Mouse (Mus musculus): ENCODE measurements around the gene Sec16a. TPM values are rescaled to one million over a fixed set of nuclear protein-coding genes. Genes with fewer than 3 reads are reported as not detected.
A peak's percentile ranks its signal among the peaks of the same experiment; 100 is the strongest.

Gene Sec16a
- total RNA-seq (2021) (10 to 100 TPM; 46.4 to 70.8 TPM), polyA plus RNA-seq (2012; rRNA removed) (70.1 and 84.9 TPM in 2 replicates)
- long read RNA-seq, full-length matches to known transcripts = 1 of 3 reads
- long read RNA-seq, partial matches to known transcripts = 2 of 3 reads
- long read RNA-seq, other reads (novel, unspliced or antisense) = 0 of 3 reads

GRCm38 (mm10) chr2:26444946-26445665 lies at the start of gene Sec16a:
Gene Sec16a (minus strand): TSS chr2:26445216.
- peak; percentile 100 for DNase-seq

- DNase-seq = peak; percentile 77
Observed at GRCm38 (mm10) chr2:26494396-26494795, 49.4 kb upstream of the Sec16a start.

GRCm38 (mm10) chr2:26493021-26493781 lies 48.2 kb upstream of the Sec16a start:
- DNase-seq = peak; percentile 46

- DNase-seq = peak; percentile 41
Observed at GRCm38 (mm10) chr2:26490760-26491301, 45.8 kb upstream of the Sec16a start.

- no peak for DNase-seq
Observed at GRCm38 (mm10) chr2:26488535-26489135, 43.6 kb upstream of the Sec16a start.

- no peak for DNase-seq
Observed at GRCm38 (mm10) chr2:26487322-26488021, 42.5 kb upstream of the Sec16a start.

GRCm38 (mm10) chr2:26486835-26487321 lies 41.9 kb upstream of the Sec16a start:
- DNase-seq = no peak

- DNase-seq = no peak
Observed at GRCm38 (mm10) chr2:26486264-26486810, 41.3 kb upstream of the Sec16a start.

GRCm38 (mm10) chr2:26485710-26486109 lies 40.7 kb upstream of the Sec16a start:
- DNase-seq = no peak

GRCm38 (mm10) chr2:26485278-26485677 lies 40.3 kb upstream of the Sec16a start:
- DNase-seq = peak; percentile 84

- no peak for DNase-seq
Observed at GRCm38 (mm10) chr2:26484169-26484568, 39.2 kb upstream of the Sec16a start.

GRCm38 (mm10) chr2:26483230-26483869 lies 38.3 kb upstream of the Sec16a start:
- no peak for DNase-seq

GRCm38 (mm10) chr2:26482824-26483223 lies 37.8 kb upstream of the Sec16a start:
- no peak for DNase-seq

- no peak for DNase-seq
Observed at GRCm38 (mm10) chr2:26481724-26482495, 36.9 kb upstream of the Sec16a start.

- no peak for DNase-seq
Observed at GRCm38 (mm10) chr2:26480911-26481310, 35.9 kb upstream of the Sec16a start.

GRCm38 (mm10) chr2:26478685-26479205 lies 33.7 kb upstream of the Sec16a start:
- no peak for DNase-seq

- DNase-seq = no peak
Observed at GRCm38 (mm10) chr2:26477911-26478310, 32.9 kb upstream of the Sec16a start.

GRCm38 (mm10) chr2:26475505-26476430 lies 30.8 kb upstream of the Sec16a start:
- no peak for DNase-seq

All from adrenal gland, adult 2 months (tissue).